Mouse (Mus musculus) common myeloid progenitor, adult 5-6 weeks (primary cell): ENCODE measurements around the gene Angel2. TPM values are rescaled to one million over a fixed set of nuclear protein-coding genes. Genes with fewer than 3 reads are reported as not detected.

Experiments
- ATAC-seq: replicated peaks from 2 replicates; pipeline ENCODE4 v1.8.0; 2016; ENCODE audit warnings: low read depth, mild to moderate bottlenecking, moderate TSS enrichment, inconsistent platforms; ENCODE audit not compliant: poor library complexity, severe bottlenecking
- total RNA-seq: library from RNA; stranded (forward); fragments of 200-1000, 187-1606 nt; gene quantifications from 2 replicates; pipeline ENCODE4 v1.2.3, GENCODE M21; 2017

Angel2 gene
- total RNA-seq, 1 experiment from 2014 or later = 64.5 TPM

- ATAC-seq = peak; percentile 95
These were observed 3.6 kb downstream of the Angel2 start for GRCm38 (mm10) chr1:190928370-190929009.

- ATAC-seq = peak; percentile 13
These were observed 4.2 kb downstream of the Angel2 start for GRCm38 (mm10) chr1:190929010-190929695.

GRCm38 (mm10) chr1:190930181-190930580, 5.3 kb downstream of the Angel2 start:
- no peak for ATAC-seq

- no peak for ATAC-seq
These were observed 14.9 kb downstream of the Angel2 start for GRCm38 (mm10) chr1:190939803-190940202.

- ATAC-seq = peak; percentile 99
These were observed 19.3 kb downstream of the Angel2 start for GRCm38 (mm10) chr1:190944109-190944760.

GRCm38 (mm10) chr1:190947986-190948385, 23.1 kb downstream of the Angel2 start:
- ATAC-seq = no peak

- no peak for ATAC-seq
These were observed 23.5 kb downstream of the Angel2 start for GRCm38 (mm10) chr1:190948439-190948838.

GRCm38 (mm10) chr1:190948846-190949245, 23.9 kb downstream of the Angel2 start:
- ATAC-seq = no peak

- ATAC-seq = no peak
These were observed 26.1 kb downstream of the Angel2 start for GRCm38 (mm10) chr1:190951014-190951413.

GRCm38 (mm10) chr1:190953009-190953408, 28.1 kb downstream of the Angel2 start:
- ATAC-seq = no peak

- no peak for ATAC-seq
These were observed 33.9 kb downstream of the Angel2 start for GRCm38 (mm10) chr1:190958821-190959220.

- ATAC-seq = no peak
These were observed 37.8 kb downstream of the Angel2 start for GRCm38 (mm10) chr1:190962760-190963159.

GRCm38 (mm10) chr1:190964992-190965780, 40.3 kb downstream of the Angel2 start:
- ATAC-seq = no peak

- no peak for ATAC-seq
These were observed 43.1 kb downstream of the Angel2 start for GRCm38 (mm10) chr1:190968010-190968409.

- peak; percentile 54; the same call in 1 of the 2 replicates for ATAC-seq
These were observed 47.0 kb downstream of the Angel2 start for GRCm38 (mm10) chr1:190971708-190972610.

- no peak for ATAC-seq
These were observed 47.8 kb downstream of the Angel2 start for GRCm38 (mm10) chr1:190972612-190973192.

- ATAC-seq = no peak
These were observed 49.3 kb downstream of the Angel2 start for GRCm38 (mm10) chr1:190974191-190974590.

GRCm38 (mm10) chr1:190974833-190975232, 49.9 kb downstream of the Angel2 start:
- ATAC-seq = no peak
